Mouse (Mus musculus): ENCODE measurements around the gene Tma16.

GRCm38 (mm10) chr8:66430639-66431038, 55.7 kb downstream of the Tma16 start:
- TF ChIP-seq CTCF (IDR thresholded peaks at IDR 0.05; ENCODE audit: control insufficient read depth, insufficient read depth, insufficient read length), result no peak
- no peak for TF ChIP-seq USF1 (IDR thresholded peaks at IDR 0.05; ENCODE audit: low read depth)
- TF ChIP-seq MYOD1 (IDR thresholded peaks at IDR 0.05; ENCODE audit: control insufficient read depth, insufficient read length, low read depth), result no peak
- no peak for TF ChIP-seq CEBPB (IDR thresholded peaks at IDR 0.05; ENCODE audit: low read depth)
- TF ChIP-seq MAX (IDR thresholded peaks at IDR 0.05), result no peak
- no peak for TF ChIP-seq FOSL1 (IDR thresholded peaks at IDR 0.05; ENCODE audit: insufficient read depth, low read length, poor library complexity, severe bottlenecking)
- TF ChIP-seq MYOG (IDR thresholded peaks at IDR 0.05; ENCODE audit: control insufficient read depth, extremely low read depth, insufficient read length), result no peak

Data from C2C12 (cell line).